Mouse (Mus musculus) adrenal gland, postnatal 10 days (tissue): Measurements from ENCODE around the gene Otud4. TPM values are rescaled to one million over a fixed set of nuclear protein-coding genes. Genes with fewer than 3 reads are reported as not detected.

Experiments used
- total RNA-seq, 2 experiments: library from RNA; stranded (reverse); gene quantifications; 2 replicates each; pipeline ENCODE4 v1.2.3; 2021

Gene Otud4
- total RNA-seq, 2 experiments from 2014 or later: 40.1 to 44.6 TPM

Other genes with a start within 250 kb of the Otud4 start
- 10 to 100 TPM; 34.9 to 36.8 TPM for gene Smad1, start 240.1 kb upstream of the Otud4 start, total RNA-seq
- gene Abce1, start 72.1 kb downstream of the Otud4 start, total RNA-seq: 10 to 100 TPM; 67.2 to 69.3 TPM
- 10 to 100 TPM; 11.6 to 14.6 TPM for gene Anapc10, start 72.2 kb downstream of the Otud4 start, total RNA-seq